Mouse (Mus musculus) olfactory bulb, adult 2 months (tissue): ENCODE measurements around the gene Vps8. TPM values are rescaled to one million over a fixed set of nuclear protein-coding genes. Genes with fewer than 3 reads are reported as not detected.

ENCODE experiments used
- H3K27ac ChIP-seq: fragments of 200-500 bp; 2 replicates; pipeline ENCODE4 v1.5.1; 2012; ENCODE audit warnings: low read depth, low read length; ENCODE audit not compliant: insufficient read depth
- H3K4me1 ChIP-seq: fragments of 200-500 bp; 2 replicates; pipeline ENCODE4 v1.6.1; 2012; ENCODE audit warnings: low read length; ENCODE audit not compliant: control insufficient read depth, insufficient read depth
- H3K4me3 ChIP-seq: fragments of 200-500 bp; 2 replicates; pipeline ENCODE4 v1.5.1; 2012; ENCODE audit warnings: mild to moderate bottlenecking, low read depth, low read length, moderate library complexity; ENCODE audit not compliant: insufficient read depth
- CTCF ChIP-seq: fragments of 200-500 bp; IDR thresholded peaks from 2 replicates; pipeline ENCODE4 v1.5.1; 2012; ENCODE audit warnings: low read depth, mild to moderate bottlenecking, low read length, moderate library complexity; ENCODE audit not compliant: insufficient read depth
- POLR2A ChIP-seq: fragments of 200-500 bp; IDR thresholded peaks from 2 replicates; pipeline ENCODE4 v1.6.1; 2012; ENCODE audit warnings: mild to moderate bottlenecking, low read depth, low read length, moderate library complexity; ENCODE audit not compliant: insufficient read depth
- WGBS: fragments of 180-500 bp; shearing (Covaris S2); methylation state at CpG from one replicate; pipeline ENCODE4 v1.1.7; 2018; 5-methylcytosine and 5-hydroxymethylcytosine counted together
- polyA plus RNA-seq: library from polyadenylated mRNA; stranded (reverse); fragments of >200 nt; gene quantifications from 2 replicates; pipeline ENCODE4 v1.2.4, GENCODE M21; 2012; ENCODE audit warnings: low replicate concordance; ENCODE audit not compliant: missing spikeins, insufficient read depth, insufficient read length

Gene Vps8
- polyA plus RNA-seq, 1 experiment: not detected

- H3K4me1 ChIP-seq: peaks cover 9% of the 10 kb centered on the region; the same call in 1 of the 2 replicates
- H3K27ac ChIP-seq: no peak overlapping the region
- 87% methylated on average over 11 of the region's 11 CpGs for WGBS
- TF ChIP-seq CTCF (no peak), POLR2A (no peak)
- no peak overlapping the region for H3K4me3 ChIP-seq
Observed at GRCm38 (mm10) chr16:21382152-21382911, 40.6 kb upstream of the Vps8 start.

- Histone ChIP-seq H3K4me3 (no peak overlapping the region), H3K27ac (no peak overlapping the region), H3K4me1 (peaks cover 2% of the 10 kb centered on the region; the same call in 1 of the 2 replicates)
- WGBS: 77% methylated on average over 14 of the region's 14 CpGs
- TF ChIP-seq POLR2A (no peak), CTCF (no peak)
Observed at GRCm38 (mm10) chr16:21385926-21386881, 36.7 kb upstream of the Vps8 start.

- H3K4me3 ChIP-seq: no peak overlapping the region
- WGBS: 70% methylated on average over 3 of the region's 3 CpGs
- H3K27ac ChIP-seq: no peak overlapping the region
- TF ChIP-seq CTCF (no peak), POLR2A (no peak)
- peaks cover 2% of the 10 kb centered on the region; the same call in 1 of the 2 replicates for H3K4me1 ChIP-seq
Observed at GRCm38 (mm10) chr16:21389316-21389715, 33.6 kb upstream of the Vps8 start.

GRCm38 (mm10) chr16:21390744-21391143 is 32.2 kb upstream of the Vps8 start:
- H3K4me3 ChIP-seq: no peak overlapping the region
- no peak overlapping the region for H3K27ac ChIP-seq
- 79% methylated on average over 5 of the region's 5 CpGs for WGBS
- no peak for TF ChIP-seq CTCF
- no peak for TF ChIP-seq POLR2A
- H3K4me1 ChIP-seq: peaks cover 7% of the 10 kb centered on the region

- WGBS: 64% methylated on average over 6 of the region's 6 CpGs
Observed at GRCm38 (mm10) chr16:21392099-21392498, 30.8 kb upstream of the Vps8 start.

GRCm38 (mm10) chr16:21392517-21393112 is 30.3 kb upstream of the Vps8 start:
- Histone ChIP-seq H3K4me1 (peaks cover 12% of the 10 kb centered on the region), H3K27ac (no peak overlapping the region), H3K4me3 (no peak overlapping the region)
- 32% methylated on average over 9 of the region's 9 CpGs for WGBS
- no peak for TF ChIP-seq POLR2A
- TF ChIP-seq CTCF: peak; percentile 69

More at GRCm38 (mm10) chr16:21392099-21392498, 30.8 kb upstream of the Vps8 start:
- Histone ChIP-seq H3K4me1 (peaks cover 9% of the 10 kb centered on the region), H3K27ac (no peak overlapping the region), H3K4me3 (no peak overlapping the region)
- no peak for TF ChIP-seq CTCF
- TF ChIP-seq POLR2A: no peak

- WGBS: 37% methylated on average over 7 of the region's 7 CpGs
- Histone ChIP-seq H3K27ac (no peak overlapping the region), H3K4me1 (peaks cover 15% of the 10 kb centered on the region), H3K4me3 (no peak overlapping the region)
- TF ChIP-seq POLR2A (no peak), CTCF (no peak)
Observed at GRCm38 (mm10) chr16:21395546-21395945, 27.4 kb upstream of the Vps8 start.

- no peak for TF ChIP-seq POLR2A
- no peak for TF ChIP-seq CTCF
- whole genome bisulfite sequencing: 59% methylated on average over 5 of the region's 5 CpGs
- Histone ChIP-seq H3K4me3 (no peak overlapping the region), H3K27ac (no peak overlapping the region), H3K4me1 (peaks cover 15% of the 10 kb centered on the region)
Observed at GRCm38 (mm10) chr16:21397681-21398080, 25.2 kb upstream of the Vps8 start.
